Mouse (Mus musculus): Measurements from ENCODE around the gene Tmem202.

Gene Tmem202

GRCm38 (mm10) chr9:59539441-59540137, at the start of gene Tmem202, which contains the start of gene Hexa:
TSS of gene Tmem202 (minus strand) at chr9:59539847.
TSS of gene Hexa (plus strand) at chr9:59539540.
- DNase-seq (ENCODE audit: low read depth, low spot score), result peak; percentile 94

- peak; percentile 96 for DNase-seq (ENCODE audit: low read depth, low spot score)
Measured at GRCm38 (mm10) chr9:59588710-59589671, 49.3 kb upstream of the Tmem202 start.

- DNase-seq (ENCODE audit: low read depth, low spot score), result peak; percentile 84
Measured at GRCm38 (mm10) chr9:59588252-59588651, 48.6 kb upstream of the Tmem202 start.

DNA sequence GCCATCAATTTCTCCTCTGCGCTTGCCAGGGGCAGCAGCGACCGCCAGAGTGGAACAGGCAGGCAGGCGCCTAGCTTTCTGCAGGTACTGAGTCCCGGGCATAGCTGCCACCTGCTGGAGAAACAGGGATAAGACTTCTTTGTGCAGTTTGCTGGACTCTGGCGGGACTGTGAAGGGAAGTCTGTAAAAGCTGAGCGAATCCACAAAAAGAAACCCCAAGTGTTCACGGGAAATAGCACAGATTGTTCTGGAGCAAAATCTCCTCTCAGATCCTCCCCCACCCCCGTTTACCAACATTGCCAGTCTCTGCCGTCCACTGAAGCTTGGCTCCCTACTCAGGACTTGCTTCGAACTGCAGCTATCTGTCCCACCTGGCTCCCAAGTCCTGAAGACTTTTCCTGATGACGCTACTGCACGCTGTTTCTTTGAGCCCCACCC, 45.2 kb upstream of the Tmem202 start:
- peak; percentile 91 for DNase-seq (ENCODE audit: low read depth, low spot score)

GRCm38 (mm10) chr9:59578505-59578867, 38.8 kb upstream of the Tmem202 start:
- DNase-seq (ENCODE audit: low read depth, low spot score), result no peak

DNA sequence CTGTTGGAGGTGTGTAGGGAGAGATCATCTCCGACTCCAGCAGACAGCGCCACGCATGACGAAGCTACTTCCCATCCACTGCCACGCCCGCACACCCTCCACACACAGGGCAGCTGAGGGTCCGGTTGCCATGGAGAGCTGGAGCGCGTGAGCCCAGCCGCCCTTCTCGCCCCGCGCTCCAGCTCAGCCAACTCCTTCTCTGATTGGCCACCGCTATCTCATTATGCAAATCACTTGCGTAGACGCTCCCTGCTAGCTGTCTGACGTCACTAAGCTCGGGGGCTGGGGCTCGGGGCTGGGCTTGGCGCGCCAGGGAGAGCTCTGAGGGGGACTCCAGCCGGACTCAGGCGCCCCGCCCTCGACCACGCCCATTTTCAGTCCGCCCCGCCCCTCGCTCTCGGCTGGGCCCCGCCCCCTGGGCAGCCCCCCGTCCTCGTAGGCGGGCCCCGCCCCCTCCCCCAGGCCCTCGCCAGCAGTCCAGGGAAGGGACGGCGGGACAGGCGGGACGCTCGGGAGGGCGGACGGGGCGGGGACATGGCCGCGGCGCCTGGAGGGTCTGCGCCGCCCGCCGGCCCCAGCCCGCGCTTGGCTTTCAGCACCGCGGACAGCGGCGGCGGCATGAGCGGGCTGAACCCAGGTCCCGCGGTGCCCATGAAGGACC, 38.3 kb upstream of the Tmem202 start, which contains the start of gene Celf6:
Gene Celf6 (plus strand): TSS at position 74 of the 661 bp plus-strand sequence.
- peak; percentile 99 for DNase-seq (ENCODE audit: low read depth, low spot score)

- no peak for DNase-seq (ENCODE audit: low read depth, low spot score)
Measured at GRCm38 (mm10) chr9:59577401-59577800, 37.8 kb upstream of the Tmem202 start.

DNA sequence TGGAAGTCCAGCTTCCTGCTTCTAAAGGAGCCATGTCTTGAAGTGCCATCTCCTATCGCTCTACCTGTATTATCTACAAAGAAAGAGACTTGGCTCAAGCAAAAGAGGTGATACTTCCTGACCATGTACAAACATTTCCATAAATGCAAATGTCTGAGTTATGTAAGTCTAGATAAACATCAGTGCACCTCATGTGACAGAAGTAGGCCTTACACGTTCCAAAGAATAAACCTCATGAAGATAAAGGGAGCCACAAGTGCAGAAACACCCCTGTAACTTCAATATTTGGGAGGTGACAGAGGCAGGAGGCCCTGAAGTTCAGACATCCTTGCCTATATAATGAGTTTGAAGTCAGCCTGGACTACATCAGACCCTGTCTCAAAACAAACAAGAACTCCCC, 32.2 kb upstream of the Tmem202 start:
- DNase-seq (ENCODE audit: low read depth, low spot score), result no peak

DNA sequence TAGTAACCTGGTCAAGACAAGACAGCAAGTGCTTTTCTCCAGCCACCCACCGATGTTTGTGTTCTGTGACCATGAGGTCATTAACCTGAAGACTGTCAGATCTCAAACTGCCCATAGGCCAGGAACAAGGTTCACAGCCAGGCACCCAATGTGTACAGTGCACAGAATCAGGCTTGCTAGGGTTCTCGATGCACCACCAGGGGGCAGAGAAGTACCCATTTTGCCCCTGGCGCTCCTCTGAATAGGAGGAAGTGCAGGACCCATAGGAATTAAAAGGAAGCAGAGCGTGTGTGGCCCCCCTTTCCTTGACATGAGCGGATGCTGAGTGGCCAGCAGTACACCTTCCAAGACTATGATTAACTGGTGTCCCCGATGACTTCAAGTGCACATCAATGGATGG, 27.5 kb upstream of the Tmem202 start:
- peak; percentile 82 for DNase-seq (ENCODE audit: low read depth, low spot score)

DNA sequence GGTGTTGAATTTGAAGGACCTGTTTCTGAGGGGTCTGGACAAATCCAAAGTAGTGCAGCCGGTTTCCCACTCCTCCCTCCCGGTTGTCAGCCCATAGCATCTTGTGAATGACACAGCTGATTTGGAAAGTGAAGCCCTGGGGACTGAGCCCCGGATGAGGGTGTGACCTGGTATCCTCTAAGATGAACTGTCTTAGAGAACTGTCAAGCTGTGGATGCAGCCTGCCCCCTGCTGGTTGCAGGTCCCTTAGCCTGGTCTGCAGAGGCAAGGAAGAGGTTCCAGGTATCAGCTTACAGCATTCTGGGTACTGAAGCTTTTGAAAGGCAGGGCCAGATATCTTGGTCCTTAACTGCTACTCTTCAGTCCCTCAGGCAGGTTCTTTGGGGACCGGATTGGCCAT, 26.0 kb upstream of the Tmem202 start:
- DNase-seq (ENCODE audit: low read depth, low spot score), result peak; percentile 90

DNA sequence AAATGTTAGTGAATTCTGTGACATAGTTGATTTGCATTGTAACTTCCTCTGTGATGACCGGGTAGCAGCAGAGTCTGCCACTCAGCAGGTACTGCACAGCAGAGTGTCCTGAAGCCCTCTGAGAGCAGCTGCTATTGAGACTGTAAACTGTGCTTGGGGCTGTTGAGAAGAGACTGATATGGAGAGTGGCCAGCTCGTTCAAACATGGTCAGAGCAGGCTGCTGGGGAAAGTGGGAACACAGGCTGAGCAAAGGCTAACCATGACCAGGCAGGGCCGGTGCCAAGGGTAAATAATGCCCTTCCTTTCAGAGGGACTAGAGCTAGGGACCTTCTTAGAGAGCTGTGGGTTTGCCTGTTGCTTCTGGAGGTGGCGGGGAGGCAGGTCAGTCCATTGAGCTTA, 14.1 kb upstream of the Tmem202 start:
- no peak for DNase-seq (ENCODE audit: low read depth, low spot score)

- DNase-seq (ENCODE audit: low read depth, low spot score), result no peak
Measured at GRCm38 (mm10) chr9:59552610-59553009, 13.0 kb upstream of the Tmem202 start.

DNA sequence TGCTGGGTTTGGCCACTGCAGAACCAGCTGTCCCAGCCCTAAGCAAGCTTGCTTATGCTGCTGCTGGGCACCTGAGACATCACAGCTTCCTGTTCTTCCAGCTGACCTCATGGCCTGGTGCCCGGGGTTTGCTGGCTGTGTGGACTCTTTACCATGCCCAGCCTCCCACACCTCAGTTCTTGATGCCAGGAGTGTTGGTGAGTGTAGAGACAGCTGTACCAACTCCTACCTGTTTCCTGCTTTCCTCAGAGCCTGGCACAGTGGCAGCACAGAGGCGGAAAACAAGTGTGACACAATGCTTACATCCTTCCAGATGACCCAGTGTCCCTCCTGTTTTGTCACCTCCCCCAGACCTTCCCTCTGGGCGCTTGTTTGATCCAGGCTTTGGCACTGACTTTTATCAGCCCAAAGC, 12.0 kb upstream of the Tmem202 start:
- DNase-seq (ENCODE audit: low read depth, low spot score), result peak; percentile 80

GRCm38 (mm10) chr9:59551017-59551416, 11.4 kb upstream of the Tmem202 start:
- no peak for DNase-seq (ENCODE audit: low read depth, low spot score)

GRCm38 (mm10) chr9:59550077-59550476, 10.4 kb upstream of the Tmem202 start:
- peak; percentile 61 for DNase-seq (ENCODE audit: low read depth, low spot score)

- no peak for DNase-seq (ENCODE audit: low read depth, low spot score)
Measured at GRCm38 (mm10) chr9:59548961-59549487, 9.4 kb upstream of the Tmem202 start.

GRCm38 (mm10) chr9:59547869-59548268, 8.2 kb upstream of the Tmem202 start:
- no peak for DNase-seq (ENCODE audit: low read depth, low spot score)

GRCm38 (mm10) chr9:59544739-59545138, 5.1 kb upstream of the Tmem202 start:
- no peak for DNase-seq (ENCODE audit: low read depth, low spot score)

DNA sequence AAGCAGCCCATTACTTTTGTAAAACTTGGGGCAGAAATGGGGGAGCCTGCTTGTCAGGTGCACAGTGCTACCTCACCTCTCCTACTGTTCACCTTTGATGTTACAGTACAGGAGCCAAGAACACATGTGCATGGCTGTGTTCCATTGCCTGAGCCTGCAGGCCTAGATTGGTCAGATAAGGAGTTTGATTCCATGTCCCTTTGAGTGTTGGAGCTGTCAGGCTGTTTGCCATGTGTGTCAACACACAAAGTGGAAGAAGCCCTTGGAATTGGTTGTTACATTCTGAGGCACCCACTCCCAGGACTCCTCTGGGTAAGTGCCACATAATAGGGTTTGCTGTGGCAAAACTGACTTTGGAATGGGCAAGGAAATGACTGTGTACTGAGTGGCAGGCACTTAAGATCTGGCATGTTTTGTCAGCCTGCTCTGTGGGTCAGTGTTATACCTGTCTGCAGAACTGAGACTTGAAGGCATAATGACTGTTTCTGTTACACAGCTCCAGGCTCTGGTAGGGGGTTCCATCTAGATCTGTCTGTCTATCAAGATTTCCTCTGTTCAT, 3.2 kb upstream of the Tmem202 start:
- DNase-seq (ENCODE audit: low read depth, low spot score), result no peak

DNA sequence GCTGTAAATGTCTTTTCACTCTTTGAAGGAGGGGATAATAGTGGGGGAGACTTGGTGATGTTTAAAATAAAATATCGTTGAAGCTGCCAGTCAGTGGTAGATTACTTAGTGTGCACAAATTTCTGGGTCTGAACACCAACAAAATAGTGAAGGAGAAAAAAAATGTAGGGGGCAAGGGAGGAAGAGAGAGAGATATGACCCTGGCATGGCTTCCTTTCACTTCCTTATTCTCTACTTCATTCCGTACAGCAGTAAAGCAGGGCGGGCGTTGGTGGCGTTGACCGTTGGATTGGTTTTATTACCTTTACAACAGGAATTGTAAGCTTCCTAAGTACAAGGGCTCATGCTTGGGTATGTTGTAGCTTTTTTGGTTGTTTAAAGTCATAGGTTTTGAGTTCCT, 2.0 kb upstream of the Tmem202 start:
- no peak for DNase-seq (ENCODE audit: low read depth, low spot score)

DNA sequence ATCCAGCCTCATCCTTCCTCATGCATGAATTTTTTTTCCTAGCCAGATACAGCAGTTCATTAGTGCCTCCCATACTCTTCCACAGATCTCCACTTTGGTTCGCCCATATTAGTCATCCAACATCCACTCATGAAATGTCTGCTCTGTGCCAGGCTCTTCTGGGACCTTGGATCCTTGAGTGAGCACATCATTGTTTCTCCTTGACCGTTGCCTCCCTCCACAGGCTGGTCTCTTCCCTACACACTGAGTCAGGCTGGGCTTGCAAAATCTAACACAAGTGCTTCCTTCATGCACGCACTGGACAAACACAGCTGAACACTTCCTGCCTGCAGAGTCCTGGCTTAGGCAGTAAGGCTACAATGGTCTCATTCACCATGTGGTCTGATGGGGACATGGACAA, 2.0 kb downstream of the Tmem202 start:
- DNase-seq (ENCODE audit: low read depth, low spot score), result peak; percentile 76
